8 mouse cellular contexts compared by ENCODE assay signal in genomic region chr2:32451870-32452372, GRCm38 (mm10). TPM values are rescaled to one million over a fixed set of nuclear protein-coding genes. Genes with fewer than 3 reads are reported as not detected.
A peak's percentile ranks its signal among the peaks of the same experiment; 100 is the strongest.
DNase-seq lines count a peak whose midpoint lies in the region; ATAC-seq and TF ChIP-seq lines count a peak whose summit lies in the region.

No protein-coding gene starts in this region.

- no peaks in the 10 kb centered on the region for H3K36me3 ChIP-seq in hindbrain, postnatal 0 days (ENCODE audit: insufficient read depth, low read length)

- H3K4me1 ChIP-seq in hindbrain, postnatal 0 days (ENCODE audit: insufficient read depth, low read length): peaks cover 13% of the 10 kb centered on the region; the same call in 1 of the 2 replicates

- peak overlapping the region; percentile 96 for H3K27ac ChIP-seq in gastrocnemius, adult 2 months
- H3K27ac ChIP-seq in hindbrain, postnatal 0 days: peak overlapping the region; percentile 95
- H3K27ac ChIP-seq in left cerebral cortex, adult 2 months: peak overlapping the region; percentile 87

- ATAC-seq in common myeloid progenitor, adult 5-6 weeks (replicated peaks; ENCODE audit: low read depth, poor library complexity, severe bottlenecking): peak; percentile 87
- ATAC-seq in hindbrain, postnatal 0 days: peak; percentile 98
- peak; percentile 85 for ATAC-seq in megakaryocyte, adult 5-6 weeks (ENCODE audit: poor library complexity, severe bottlenecking)

- peak; percentile 99 for DNase-seq in ZHBTc4 (ENCODE audit: low read depth, low spot score)
- DNase-seq in gastrocnemius, adult 2 months: peak; percentile 99
- DNase-seq in hindbrain, postnatal 0 days (ENCODE audit: low spot score): peak; percentile 100
- DNase-seq in left cerebral cortex, adult 2 months (ENCODE audit: extremely low spot score in 1 of 2, low spot score in 2 of 2): peak; percentile 99
- DNase-seq in right cerebral cortex, adult 2 months (ENCODE audit: low spot score in 2 of 2): peak; percentile 98 to 99
- peak; percentile 98 for DNase-seq in urinary bladder, postnatal 14 days (ENCODE audit: low spot score)

- H3K27me3 ChIP-seq in hindbrain, postnatal 0 days (ENCODE audit: insufficient read depth, low read length): no peaks in the 10 kb centered on the region

- H3K4me2 ChIP-seq in hindbrain, postnatal 0 days (ENCODE audit: low read depth, low read length): peak overlapping the region; percentile 75

- under 1% methylated on average over 25 of the region's 25 CpGs for WGBS in hindbrain, postnatal 0 days

- intact Hi-C loops in gastrocnemius, adult 2 months (cut with DNase I): loop anchor here (5.0 kb wide), 1 partner anchor 45 kb away; no protein-coding TSS in a partner anchor
- intact Hi-C loops in left cerebral cortex, adult 2 months (cut with DNase I): loop anchor here (2.0 kb wide), 1 partner anchor 21 kb away; no protein-coding TSS in a partner anchor

- no peak for TF ChIP-seq CTCF in gastrocnemius, adult 2 months (IDR thresholded peaks at IDR 0.05)
- TF ChIP-seq CTCF in hindbrain, postnatal 0 days (IDR thresholded peaks at IDR 0.05; ENCODE audit: low read depth): no peak
- no peak for TF ChIP-seq CTCF in left cerebral cortex, adult 2 months (IDR thresholded peaks at IDR 0.05)

- peak overlapping the region; percentile 82 for H3K4me3 ChIP-seq in gastrocnemius, adult 2 months
- peak overlapping the region; percentile 83 for H3K4me3 ChIP-seq in hindbrain, postnatal 0 days (ENCODE audit: low read length)
- H3K4me3 ChIP-seq in left cerebral cortex, adult 2 months: peak overlapping the region; percentile 86

- H3K9me3 ChIP-seq in hindbrain, postnatal 0 days (ENCODE audit: low read length): no peaks in the 10 kb centered on the region

- H3K9ac ChIP-seq in hindbrain, postnatal 0 days (replicated peaks; ENCODE audit: low read length): peak overlapping the region; percentile 87

RNA-seq across cellular contexts. Expression of gene Slc25a25, which starts 0.7 kb away (rescaled TPM):
- 7.9 and 12.7 TPM in 2 replicates for total RNA-seq in common myeloid progenitor, adult 5-6 weeks (2017)
- total RNA-seq in gastrocnemius, adult 2 months (2021): 100 to 1,000 TPM in 1 of 2 experiments, 10 to 100 TPM in 1; 45.3 to 211 TPM
- total RNA-seq in hindbrain, postnatal 0 days (2014; rRNA removed): 64.3 and 69.6 TPM in 2 replicates
- 44.4 and 46.4 TPM in 2 replicates for polyA plus RNA-seq in hindbrain, postnatal 0 days (2015; fragmentation: Nextera tagmentation; extraction: Ambion mirVana)
- total RNA-seq in left cerebral cortex, adult 2 months (2021): 10 to 100 TPM; 65.2 to 79.1 TPM
- 4.6 and 6.9 TPM in 2 replicates for total RNA-seq in megakaryocyte, adult 5-6 weeks (2015)
- total RNA-seq in megakaryocyte, adult 5-6 weeks (2017): 8.4 and 10.7 TPM in 2 replicates

RNA-seq across cellular contexts. Expression of gene Naif1, which starts 1.7 kb away (rescaled TPM):
- 2.8 and 3.3 TPM in 2 replicates for total RNA-seq in common myeloid progenitor, adult 5-6 weeks (2017)
- 1 to 10 TPM; 2.2 to 2.3 TPM for total RNA-seq in gastrocnemius, adult 2 months (2021)
- 3.1 and 3.7 TPM in 2 replicates for total RNA-seq in hindbrain, postnatal 0 days (2014; rRNA removed)
- 2.9 and 3.0 TPM in 2 replicates for polyA plus RNA-seq in hindbrain, postnatal 0 days (2015; fragmentation: Nextera tagmentation; extraction: Ambion mirVana)
- total RNA-seq in left cerebral cortex, adult 2 months (2021): 1 to 10 TPM; 3.3 to 3.7 TPM
- total RNA-seq in megakaryocyte, adult 5-6 weeks (2015): 2.9 and 3.5 TPM in 2 replicates
- 3.2 and 3.9 TPM in 2 replicates for total RNA-seq in megakaryocyte, adult 5-6 weeks (2017)

RNA-seq across cellular contexts. Expression of gene Ptges2, which starts 56.2 kb away (rescaled TPM):
- total RNA-seq in common myeloid progenitor, adult 5-6 weeks (2017): 7.1 and 8.6 TPM in 2 replicates
- 10 to 100 TPM; 34.7 to 51.1 TPM for total RNA-seq in gastrocnemius, adult 2 months (2021)
- total RNA-seq in hindbrain, postnatal 0 days (2014; rRNA removed): 41.3 and 45.5 TPM in 2 replicates
- 55.6 and 57.0 TPM in 2 replicates for polyA plus RNA-seq in hindbrain, postnatal 0 days (2015; fragmentation: Nextera tagmentation; extraction: Ambion mirVana)
- total RNA-seq in left cerebral cortex, adult 2 months (2021): 10 to 100 TPM; 47.2 to 47.8 TPM
- total RNA-seq in megakaryocyte, adult 5-6 weeks (2015): 5.0 and 6.7 TPM in 2 replicates
- 7.2 and 8.8 TPM in 2 replicates for total RNA-seq in megakaryocyte, adult 5-6 weeks (2017)

Comparison
In these comparisons a context has a peak if more than half of its experiments do, and no peak if none do; other contexts are left out.
1. Peak in every context shown above with its lines: DNase-seq, ATAC-seq, H3K4me3 ChIP-seq and H3K27ac ChIP-seq.